Mouse (Mus musculus) spleen, adult 2 months (tissue): Measurements from ENCODE around the gene Lhfp. TPM values are rescaled to one million over a fixed set of nuclear protein-coding genes. Genes with fewer than 3 reads are reported as not detected.

ENCODE experiments used
- DNase-seq, 2 experiments: peaks; one replicate each; pipeline versions ENCODE4 v3.0.0 to v3.0.0-alpha.2; 2012 to 2021; ENCODE audit warnings: low spot score in 2 of 2, low read depth in 1 of 2
- H3K27ac ChIP-seq: fragments of 200-500 bp; 2 replicates; pipeline ENCODE4 v1.5.1; 2012; ENCODE audit warnings: low read length, inconsistent platforms; ENCODE audit not compliant: insufficient read depth
- H3K27me3 ChIP-seq: fragments of 200-500 bp; 2 replicates; pipeline ENCODE4 v1.6.1; 2012; ENCODE audit warnings: mild to moderate bottlenecking, moderate library complexity, low read length, inconsistent platforms; ENCODE audit not compliant: control insufficient read depth, insufficient read depth
- H3K36me3 ChIP-seq: fragments of 200-500 bp; 2 replicates; pipeline ENCODE4 v1.6.1; 2012; ENCODE audit warnings: mild to moderate bottlenecking, low read length, inconsistent platforms; ENCODE audit not compliant: control insufficient read depth, insufficient read depth
- H3K4me1 ChIP-seq: fragments of 200-500 bp; 2 replicates; pipeline ENCODE4 v1.6.1; 2011; ENCODE audit warnings: inconsistent platforms; ENCODE audit not compliant: control insufficient read depth, insufficient read depth, insufficient read length
- H3K4me3 ChIP-seq: fragments of 200-500 bp; 2 replicates; pipeline ENCODE4 v1.5.1; 2011; ENCODE audit warnings: mild to moderate bottlenecking, inconsistent platforms; ENCODE audit not compliant: insufficient read depth, insufficient read length; ENCODE audit errors: extremely low read depth
- CTCF ChIP-seq: fragments of 200-500 bp; IDR thresholded peaks from 2 replicates; pipeline ENCODE4 v1.5.1; 2011; ENCODE audit warnings: mild to moderate bottlenecking, inconsistent platforms; ENCODE audit not compliant: insufficient read depth, insufficient read length, insufficient replicate concordance; ENCODE audit errors: extremely low read depth
- POLR2A ChIP-seq: fragments of 200-500 bp; IDR thresholded peaks from 2 replicates; pipeline ENCODE4 v1.6.1; 2011; ENCODE audit warnings: low read depth, low read length, inconsistent platforms
- WGBS: fragments of 180-500 bp; shearing (Covaris S2); methylation state at CpG from one replicate; pipeline ENCODE4 v1.1.7; 2018; 5-methylcytosine and 5-hydroxymethylcytosine counted together
- polyA plus RNA-seq: library from polyadenylated mRNA; depleted of rRNA; stranded (reverse); fragments of >200 nt; gene quantifications from 2 replicates; pipeline ENCODE4 v1.2.3, GENCODE M21; 2012

The Lhfp gene
- polyA plus RNA-seq, 1 experiment, result 88.7 TPM

- 83% methylated on average over 2 of the region's 2 CpGs for WGBS
- Histone ChIP-seq H3K4me3 (no peak overlapping the region), H3K36me3 (no peaks in the 10 kb centered on the region), H3K27ac (no peak overlapping the region), H3K27me3 (no peaks in the 10 kb centered on the region), H3K4me1 (no peaks in the 10 kb centered on the region; the same call in 1 of the 2 replicates)
- no peak for DNase-seq
- TF ChIP-seq POLR2A, result no peak
- TF ChIP-seq CTCF, result no peak
Observed at GRCm38 (mm10) chr3:53138785-53139184, 97.5 kb downstream of the Lhfp start.

GRCm38 (mm10) chr3:53139205-53139604 is 97.9 kb downstream of the Lhfp start:
- TF ChIP-seq POLR2A, result no peak
- TF ChIP-seq CTCF, result no peak
- H3K27me3 ChIP-seq, result no peaks in the 10 kb centered on the region
- no peak overlapping the region for H3K27ac ChIP-seq
- H3K36me3 ChIP-seq, result no peaks in the 10 kb centered on the region
- no peak for DNase-seq
- no peak overlapping the region for H3K4me3 ChIP-seq
- no peaks in the 10 kb centered on the region; the same call in 1 of the 2 replicates for H3K4me1 ChIP-seq

GRCm38 (mm10) chr3:53139642-53140041 is 98.3 kb downstream of the Lhfp start:
- WGBS, result 77% methylated on average over 5 of the region's 5 CpGs
- no peak for DNase-seq
- no peak overlapping the region for H3K4me3 ChIP-seq

GRCm38 (mm10) chr3:53142528-53142927 is 101.2 kb downstream of the Lhfp start:
- Histone ChIP-seq H3K27me3 (no peaks in the 10 kb centered on the region), H3K4me1 (no peaks in the 10 kb centered on the region; the same call in 1 of the 2 replicates), H3K36me3 (no peaks in the 10 kb centered on the region), H3K27ac (no peak overlapping the region), H3K4me3 (no peak overlapping the region)
- TF ChIP-seq POLR2A (no peak), CTCF (no peak)
- no peak for DNase-seq
- WGBS, result 87% methylated on average over 9 of the region's 9 CpGs

More at GRCm38 (mm10) chr3:53139642-53140041, 98.3 kb downstream of the Lhfp start:
- Histone ChIP-seq H3K4me1 (no peaks in the 10 kb centered on the region; the same call in 1 of the 2 replicates), H3K27me3 (no peaks in the 10 kb centered on the region), H3K27ac (no peak overlapping the region), H3K36me3 (no peaks in the 10 kb centered on the region)
- no peak for TF ChIP-seq CTCF
- TF ChIP-seq POLR2A, result no peak

- H3K4me1 ChIP-seq, result no peaks in the 10 kb centered on the region; the same call in 1 of the 2 replicates
- no peak for TF ChIP-seq CTCF
- TF ChIP-seq POLR2A, result no peak
- H3K27ac ChIP-seq, result no peak overlapping the region
- H3K4me3 ChIP-seq, result no peak overlapping the region
- WGBS, result 74% methylated on average over 2 of the region's 2 CpGs
- no peaks in the 10 kb centered on the region for H3K36me3 ChIP-seq
- no peaks in the 10 kb centered on the region for H3K27me3 ChIP-seq
- DNase-seq, result no peak
Observed at GRCm38 (mm10) chr3:53145526-53145925, 104.2 kb downstream of the Lhfp start.

GRCm38 (mm10) chr3:53145946-53146345 is 104.6 kb downstream of the Lhfp start:
- TF ChIP-seq CTCF (no peak), POLR2A (no peak)
- Histone ChIP-seq H3K4me1 (no peaks in the 10 kb centered on the region; the same call in 1 of the 2 replicates), H3K27me3 (no peaks in the 10 kb centered on the region), H3K36me3 (no peaks in the 10 kb centered on the region), H3K4me3 (no peak overlapping the region), H3K27ac (no peak overlapping the region)
- DNase-seq, result no peak
- WGBS, result 83% methylated on average over 5 of the region's 5 CpGs

GRCm38 (mm10) chr3:53147001-53147400 is 105.7 kb downstream of the Lhfp start:
- H3K4me3 ChIP-seq, result no peak overlapping the region
- no peak for TF ChIP-seq CTCF
- TF ChIP-seq POLR2A, result no peak
- WGBS, result 80% methylated on average over 5 of the region's 5 CpGs

GRCm38 (mm10) chr3:53148751-53149150 is 107.4 kb downstream of the Lhfp start:
- no peaks in the 10 kb centered on the region for H3K4me1 ChIP-seq
- TF ChIP-seq CTCF (no peak), POLR2A (no peak)
- DNase-seq, result no peak
- H3K27ac ChIP-seq, result no peak overlapping the region
- 83% methylated on average over 3 of the region's 3 CpGs for WGBS
- H3K27me3 ChIP-seq, result no peaks in the 10 kb centered on the region
- H3K4me3 ChIP-seq, result no peak overlapping the region
- H3K36me3 ChIP-seq, result no peaks in the 10 kb centered on the region

More at GRCm38 (mm10) chr3:53147001-53147400, 105.7 kb downstream of the Lhfp start:
- Histone ChIP-seq H3K27me3 (no peaks in the 10 kb centered on the region), H3K27ac (no peak overlapping the region), H3K4me1 (no peaks in the 10 kb centered on the region), H3K36me3 (no peaks in the 10 kb centered on the region)
- DNase-seq, result no peak
